Mouse (Mus musculus) macrophage (primary cell): ENCODE results near the gene Gm10803. TPM values are rescaled to one million over a fixed set of nuclear protein-coding genes. Genes with fewer than 3 reads are reported as not detected.

ENCODE experiments used
- polyA plus RNA-seq: library from polyadenylated mRNA; stranded (reverse); fragments of 250-400 nt; gene quantifications from 3 replicates; pipeline ENCODE4 v1.2.4, GENCODE M21; 2018; ENCODE audit warnings: inconsistent platforms

Gm10803 gene
- polyA plus RNA-seq, 1 experiment from 2014 or later, result not detected

Other genes with a start within 250 kb of the Gm10803 start
- 0.07 to 0.10 TPM in 2 of 3 replicates, not detected in the other for gene Tspan18, start 226.1 kb upstream of the Gm10803 start, polyA plus RNA-seq
- gene Cd82, start 97.4 kb upstream of the Gm10803 start, polyA plus RNA-seq, result 30.5 to 60.9 TPM (median 48.2 TPM) in 3 replicates
- not detected in 3 replicates for gene Alx4, start 81.8 kb downstream of the Gm10803 start, polyA plus RNA-seq